Mouse (Mus musculus) bone marrow macrophage, adult 2 months (primary cell): ENCODE measurements around the gene Tspan5. TPM values are rescaled to one million over a fixed set of nuclear protein-coding genes. Genes with fewer than 3 reads are reported as not detected.

ENCODE experiments used
- H3K27ac ChIP-seq: 2 replicates; pipeline ENCODE4 v1.5.1; 2012; ENCODE audit warnings: low read depth, low read length; ENCODE audit not compliant: insufficient read depth
- H3K4me1 ChIP-seq: 2 replicates; pipeline ENCODE4 v1.6.1; 2012; ENCODE audit warnings: low read length; ENCODE audit not compliant: control insufficient read depth, insufficient read depth
- H3K4me3 ChIP-seq: 2 replicates; pipeline ENCODE4 v1.5.1; 2012; ENCODE audit warnings: mild to moderate bottlenecking, low read length, moderate library complexity; ENCODE audit not compliant: insufficient read depth
- CTCF ChIP-seq: IDR thresholded peaks from 2 replicates; pipeline ENCODE4 v1.5.1; 2012; ENCODE audit warnings: low read depth, mild to moderate bottlenecking, low read length, moderate library complexity
- POLR2A ChIP-seq: IDR thresholded peaks from 2 replicates; pipeline ENCODE4 v1.6.1; 2012; ENCODE audit warnings: mild to moderate bottlenecking, low read depth, low read length, borderline replicate concordance
- polyA plus RNA-seq: library from polyadenylated mRNA; stranded (reverse); fragments of >200 nt; gene quantifications from 2 replicates; pipeline ENCODE4 v1.2.4, GENCODE M21; 2012; ENCODE audit not compliant: missing spikeins, insufficient read depth, insufficient read length

Gene Tspan5
- polyA plus RNA-seq, 1 experiment = 11.2 TPM

DNA sequence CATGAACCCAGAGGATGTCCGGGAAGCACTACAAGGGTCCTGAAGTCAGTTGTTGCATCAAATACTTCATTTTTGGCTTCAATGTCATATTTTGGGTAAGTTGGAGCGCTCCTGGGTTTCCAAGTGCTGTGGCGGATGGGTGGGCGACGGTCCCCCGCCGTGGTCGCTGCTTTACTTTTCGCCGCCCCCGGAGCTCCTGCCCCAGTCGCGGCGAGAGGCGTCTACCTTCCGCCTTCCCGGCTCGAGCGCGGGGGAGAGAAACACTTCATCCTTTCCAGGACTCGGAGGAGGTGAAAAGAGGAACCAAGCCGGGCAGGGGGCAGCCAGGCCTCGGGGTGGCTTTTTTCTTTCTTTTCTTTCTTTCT lies 553 bp downstream of the Tspan5 start:
- peak overlapping the region; percentile 77 for H3K4me3 ChIP-seq
- TF ChIP-seq CTCF (no peak), POLR2A (no peak)
- peak overlapping the region; percentile 28 for H3K27ac ChIP-seq
- peaks cover 16% of the 10 kb centered on the region for H3K4me1 ChIP-seq

DNA sequence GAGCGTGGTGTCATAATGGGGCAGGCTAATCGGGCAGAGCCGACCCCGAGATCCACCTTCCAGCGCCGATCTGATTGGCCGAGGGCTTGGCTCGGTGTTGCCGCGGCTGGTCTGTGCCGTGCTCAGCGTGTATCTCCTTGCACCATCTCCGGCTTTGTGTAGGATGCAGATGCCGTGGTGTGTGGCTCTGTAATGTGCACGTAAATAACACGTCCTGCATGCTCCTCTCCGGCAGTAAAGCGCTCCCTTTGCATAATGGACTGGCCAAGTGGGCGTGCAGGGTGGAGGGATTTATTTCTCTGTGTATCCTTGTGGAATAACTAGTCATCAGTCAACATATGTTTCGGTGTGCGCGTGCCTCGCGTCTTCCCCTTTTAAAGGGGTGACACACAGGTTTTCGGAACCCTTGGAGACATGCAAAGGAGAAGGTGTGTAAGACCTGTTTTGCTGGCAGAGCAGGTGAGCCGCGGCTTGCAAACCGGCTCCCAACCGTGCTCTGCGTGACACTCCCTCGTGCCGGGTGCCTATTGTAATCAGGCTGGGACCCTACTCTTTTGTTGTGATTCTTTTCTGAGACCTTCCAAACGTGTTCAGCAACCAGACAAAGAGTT lies 1.2 kb downstream of the Tspan5 start:
- peak overlapping the region; percentile 77 for H3K4me3 ChIP-seq
- H3K4me1 ChIP-seq = peaks cover 16% of the 10 kb centered on the region
- TF ChIP-seq POLR2A (no peak), CTCF (no peak)
- H3K27ac ChIP-seq = no peak overlapping the region

DNA sequence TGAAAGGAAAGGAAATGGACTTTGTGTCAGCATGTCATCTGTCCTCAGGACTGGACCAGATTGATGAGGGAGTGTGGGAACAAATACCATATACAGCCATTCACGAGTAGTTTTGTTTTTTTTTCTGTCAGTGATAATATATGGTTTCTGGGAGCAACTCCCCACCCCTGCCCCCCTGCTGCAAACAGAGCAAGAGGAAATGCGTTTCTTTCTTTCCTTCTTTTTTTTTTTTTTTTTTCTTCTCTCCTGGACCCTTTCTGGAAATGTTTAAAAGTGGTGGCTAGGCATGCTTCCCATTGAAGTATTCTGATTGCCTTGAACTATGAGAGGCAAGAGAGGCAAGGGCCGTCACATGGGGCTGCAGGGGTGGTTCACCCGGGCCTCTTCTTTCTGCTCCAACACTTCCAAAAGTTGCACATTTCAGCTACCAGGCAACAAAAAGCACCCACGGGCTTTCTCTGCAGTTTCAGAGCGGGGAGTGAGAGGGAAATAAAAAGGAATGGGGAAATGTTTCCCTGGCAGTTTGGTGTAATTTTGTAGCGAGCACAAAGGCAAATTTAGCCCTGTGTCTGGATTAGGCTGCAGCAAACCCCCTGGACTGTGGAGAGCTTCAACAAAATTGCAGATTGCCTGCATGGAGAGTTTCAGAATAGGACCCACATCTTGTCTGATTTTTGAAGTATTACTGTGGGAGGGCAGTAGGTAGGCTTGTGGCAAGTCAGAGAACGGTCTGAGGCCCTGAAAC lies 2.2 kb downstream of the Tspan5 start:
- no peak for TF ChIP-seq POLR2A
- TF ChIP-seq CTCF = no peak
- H3K4me1 ChIP-seq = peaks cover 16% of the 10 kb centered on the region
- no peak overlapping the region for H3K4me3 ChIP-seq
- H3K27ac ChIP-seq = no peak overlapping the region

DNA sequence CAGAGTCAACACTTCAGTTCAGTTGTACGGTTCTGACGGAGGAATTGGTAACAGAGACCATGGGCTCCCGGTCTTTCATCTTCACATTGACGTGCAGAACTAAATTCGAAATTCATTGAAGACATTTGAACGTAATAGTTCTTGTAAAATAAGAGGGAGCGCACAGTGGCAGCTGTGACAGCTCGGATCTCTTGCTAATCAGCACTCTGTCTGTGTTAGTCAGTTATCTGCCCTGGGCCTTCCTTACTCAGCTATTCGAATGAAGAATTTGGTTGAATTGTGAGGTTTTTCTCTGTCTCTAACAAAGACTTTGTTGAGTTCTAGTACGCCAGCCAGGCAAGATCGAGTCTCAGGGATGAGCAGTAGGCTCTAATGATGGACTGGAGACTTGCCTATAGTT lies 3.1 kb downstream of the Tspan5 start:
- H3K27ac ChIP-seq = no peak overlapping the region
- H3K4me1 ChIP-seq = peaks cover 16% of the 10 kb centered on the region
- no peak for TF ChIP-seq POLR2A
- TF ChIP-seq CTCF = no peak
- H3K4me3 ChIP-seq = no peak overlapping the region

DNA sequence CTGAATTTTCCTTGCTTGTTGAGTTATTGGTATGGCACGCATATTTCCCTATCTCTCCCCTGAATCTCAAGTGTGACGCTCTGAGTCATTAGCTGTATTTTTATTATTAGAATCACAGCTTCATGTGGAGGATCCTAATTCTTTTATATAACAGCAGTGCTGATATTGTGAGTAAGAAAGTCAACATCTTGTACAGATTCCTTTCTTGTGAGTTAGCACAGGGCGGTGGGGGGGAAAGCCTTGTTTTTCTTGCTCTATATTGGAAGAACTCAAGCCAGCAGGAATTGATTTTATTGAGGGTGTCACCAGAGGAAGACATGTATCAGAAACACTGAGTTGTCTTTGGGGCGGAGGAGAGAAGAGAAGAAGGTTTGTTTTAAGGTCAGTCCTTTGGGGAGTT lies 3.6 kb downstream of the Tspan5 start:
- Histone ChIP-seq H3K27ac (no peak overlapping the region), H3K4me3 (no peak overlapping the region)
- no peak for TF ChIP-seq CTCF
- TF ChIP-seq POLR2A = no peak

DNA sequence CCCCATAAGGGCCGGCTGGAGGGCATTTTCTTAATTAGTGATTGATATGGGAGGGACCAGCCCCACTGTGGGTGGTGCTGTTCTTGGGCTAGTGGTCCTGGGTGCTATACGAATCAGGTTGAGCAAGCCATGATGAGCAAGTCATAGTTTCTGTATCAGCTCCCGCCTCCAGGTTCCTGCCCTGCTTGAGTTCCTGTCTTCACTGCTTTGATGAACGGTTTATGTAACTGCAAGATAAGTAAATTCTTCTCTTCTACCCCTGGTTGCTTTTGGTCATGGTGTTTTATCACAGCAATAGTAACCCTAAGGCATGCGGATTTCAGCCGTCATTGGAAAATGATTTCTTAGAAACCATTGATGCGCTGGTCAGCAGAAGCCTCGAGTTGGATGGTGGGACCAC lies 4.6 kb downstream of the Tspan5 start:
- H3K27ac ChIP-seq = no peak overlapping the region
- no peak for TF ChIP-seq POLR2A
- no peak for TF ChIP-seq CTCF
- H3K4me1 ChIP-seq = peaks cover 15% of the 10 kb centered on the region
- no peak overlapping the region for H3K4me3 ChIP-seq

More for the DNA sequence above, 3.6 kb downstream of the Tspan5 start:
- H3K4me1 ChIP-seq = peaks cover 17% of the 10 kb centered on the region

DNA sequence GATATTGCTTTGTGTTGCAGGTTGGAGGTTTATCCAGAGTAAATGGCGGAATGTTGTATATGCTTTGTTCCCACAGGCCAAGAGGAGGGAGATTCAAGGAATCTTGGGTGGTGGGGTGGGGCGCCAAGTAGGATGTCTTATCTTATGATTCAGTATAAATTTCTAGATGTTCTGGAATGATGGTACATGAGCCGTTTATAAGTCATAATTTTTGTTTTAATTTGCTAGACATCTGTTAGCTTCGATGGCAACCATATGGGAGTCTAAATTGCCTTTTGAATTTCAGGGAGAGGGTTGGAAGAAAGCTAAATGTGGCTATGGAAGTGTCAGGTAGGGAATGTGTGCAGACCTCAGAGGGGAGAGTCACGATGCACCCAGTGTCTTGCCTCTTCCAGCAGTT lies 5.0 kb downstream of the Tspan5 start:
- Histone ChIP-seq H3K4me1 (peaks cover 16% of the 10 kb centered on the region), H3K4me3 (no peak overlapping the region), H3K27ac (no peak overlapping the region)
- TF ChIP-seq POLR2A = no peak
- no peak for TF ChIP-seq CTCF

DNA sequence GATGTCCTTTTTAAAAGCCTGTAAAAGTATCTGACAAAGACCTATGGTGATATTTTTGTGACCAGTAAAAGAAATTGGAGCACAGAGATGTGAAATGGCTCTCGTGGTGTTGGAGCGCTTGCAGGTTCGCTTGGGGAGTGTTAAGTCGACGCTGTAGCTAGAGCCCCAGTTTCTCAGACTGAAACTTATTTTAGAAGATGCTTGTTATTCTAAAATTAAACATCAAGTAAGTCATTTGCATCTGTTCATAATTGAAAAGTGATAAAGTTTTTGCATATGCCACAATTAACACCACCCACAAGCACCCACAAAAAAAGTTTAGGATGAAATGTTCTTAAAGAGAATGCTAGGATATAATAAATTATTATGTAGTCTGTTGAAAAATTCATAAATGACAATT lies 6.0 kb downstream of the Tspan5 start:
- no peak overlapping the region for H3K4me3 ChIP-seq
- no peak for TF ChIP-seq CTCF
- TF ChIP-seq POLR2A = no peak
- H3K4me1 ChIP-seq = peaks cover 22% of the 10 kb centered on the region
- H3K27ac ChIP-seq = no peak overlapping the region

DNA sequence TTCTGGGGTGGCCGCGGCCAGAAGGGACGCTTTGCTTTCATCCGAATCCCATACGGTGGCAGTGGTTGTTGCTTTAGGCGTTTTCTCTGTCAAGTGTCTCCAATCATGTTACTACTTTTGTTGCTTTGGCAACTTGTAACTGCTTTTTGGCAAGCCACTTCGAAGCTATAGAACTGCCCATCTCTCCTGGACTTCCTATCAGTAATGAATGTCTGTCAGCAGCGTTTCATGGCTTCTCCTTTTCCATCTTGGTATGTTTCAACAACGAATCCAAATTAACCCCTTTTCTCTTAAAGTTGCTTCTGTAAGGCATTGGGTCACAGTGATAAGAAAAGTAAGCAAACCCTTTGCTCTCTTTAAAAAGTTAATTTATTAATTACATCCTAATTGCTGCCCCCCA lies 7.7 kb downstream of the Tspan5 start:
- Histone ChIP-seq H3K4me1 (peaks cover 19% of the 10 kb centered on the region), H3K4me3 (no peak overlapping the region), H3K27ac (no peak overlapping the region)
- TF ChIP-seq POLR2A (no peak), CTCF (no peak)

DNA sequence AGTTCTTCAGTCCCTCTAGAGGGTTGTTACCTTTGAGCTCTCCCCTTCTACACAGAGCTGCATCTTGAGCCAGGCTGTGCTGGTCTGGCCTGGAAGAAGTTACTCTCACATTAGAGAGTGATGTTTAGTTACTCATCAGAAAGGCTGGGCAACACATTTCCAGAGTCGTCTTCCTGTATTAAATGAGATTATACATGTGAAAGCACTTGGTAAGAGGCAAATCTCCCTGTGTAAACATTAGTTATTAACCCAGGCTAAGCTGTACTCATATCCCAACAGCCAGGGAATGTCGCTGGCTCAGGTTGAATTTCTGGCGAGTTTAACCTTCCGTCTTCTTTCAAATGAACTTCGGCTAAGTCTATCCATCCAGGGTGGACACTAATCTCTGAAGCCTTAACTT lies 9.3 kb downstream of the Tspan5 start:
- H3K27ac ChIP-seq = no peak overlapping the region
- TF ChIP-seq POLR2A (no peak), CTCF (no peak)
- peaks cover 19% of the 10 kb centered on the region for H3K4me1 ChIP-seq
- H3K4me3 ChIP-seq = no peak overlapping the region
